ENCODE assay signal across 9 mouse cellular contexts in genomic region chr2:30685137-30685860, GRCm38 (mm10).
DNase-seq lines count a peak whose midpoint lies in the region; ATAC-seq lines count a peak whose summit lies in the region.
"Had no signal": no experiment of that assay in that cellular context is flagged by ENCODE, and none has a peak within 500 bp of the region (broad histone marks: within the 10 kb centered on the region; RNA-seq: fewer than 3 reads in every experiment).

No protein-coding gene starts in this region.

- peak; percentile 33 for DNase-seq in adrenal gland, postnatal 25 days
- DNase-seq in forebrain, embryonic 14.5 days (ENCODE audit: low spot score): no peak
- DNase-seq in liver, embryonic 13.5 days: no peak
- DNase-seq in skeletal muscle tissue, adult 2 months (ENCODE audit: low read depth, low spot score): peak; percentile 71
- DNase-seq in frontal cortex, postnatal 10 days (ENCODE audit: low spot score in 2 of 2): no peak
- no peak for DNase-seq in B cell, adult 2 months
- no peak for DNase-seq in MN1 (ENCODE audit: low spot score)

- 75% methylated on average over 10 of the region's 10 CpGs for WGBS in forebrain, embryonic 14.5 days
- 70% methylated on average over 10 of the region's 10 CpGs for WGBS in hindbrain, embryonic 13.5 days
- WGBS in liver, embryonic 13.5 days (ENCODE audit: insufficient replicate concordance): 61% methylated on average over 10 of the region's 10 CpGs

- no peak overlapping the region for H3K4me3 ChIP-seq in forebrain, embryonic 14.5 days (ENCODE audit: low read depth, low read length)
- no peak overlapping the region for H3K4me3 ChIP-seq in hindbrain, embryonic 13.5 days
- no peak overlapping the region for H3K4me3 ChIP-seq in liver, embryonic 13.5 days (replicated peaks)
- H3K4me3 ChIP-seq: megakaryocyte, embryonic 14.5 days had no signal

- no peak for ATAC-seq in forebrain, embryonic 14.5 days
- ATAC-seq in hindbrain, embryonic 13.5 days (ENCODE audit: low FRiP score): no peak
- no peak for ATAC-seq in liver, embryonic 13.5 days (ENCODE audit: low read depth)

- peaks cover 34% of the 10 kb centered on the region for H3K4me1 ChIP-seq in forebrain, embryonic 14.5 days (ENCODE audit: control insufficient read depth, insufficient read depth, low read length)
- H3K4me1 ChIP-seq in hindbrain, embryonic 13.5 days (replicated peaks): peaks cover 58% of the 10 kb centered on the region
- peaks cover 20% of the 10 kb centered on the region for H3K4me1 ChIP-seq in liver, embryonic 13.5 days (replicated peaks)

- no peaks in the 10 kb centered on the region for H3K27me3 ChIP-seq in forebrain, embryonic 14.5 days (replicated peaks; ENCODE audit: control insufficient read depth, insufficient read depth, low read length)
- H3K27me3 ChIP-seq in hindbrain, embryonic 13.5 days: no peaks in the 10 kb centered on the region
- peaks cover 17% of the 10 kb centered on the region for H3K27me3 ChIP-seq in liver, embryonic 13.5 days

- H3K36me3 ChIP-seq in forebrain, embryonic 14.5 days (ENCODE audit: control insufficient read depth, insufficient read depth, low read length): no peaks in the 10 kb centered on the region
- H3K36me3 ChIP-seq in hindbrain, embryonic 13.5 days: no peaks in the 10 kb centered on the region
- no peaks in the 10 kb centered on the region for H3K36me3 ChIP-seq in liver, embryonic 13.5 days

- peaks cover under 1% of the 10 kb centered on the region; the same call in 1 of the 2 replicates for H3K9me3 ChIP-seq in forebrain, embryonic 14.5 days (replicated peaks; ENCODE audit: control insufficient read depth, low read length)
- no peaks in the 10 kb centered on the region for H3K9me3 ChIP-seq in hindbrain, embryonic 13.5 days
- H3K9me3 ChIP-seq in liver, embryonic 13.5 days (replicated peaks): no peaks in the 10 kb centered on the region

- H3K9ac ChIP-seq in forebrain, embryonic 14.5 days (ENCODE audit: low read length): no peak overlapping the region
- H3K9ac ChIP-seq in hindbrain, embryonic 13.5 days: no peak overlapping the region
- no peak overlapping the region for H3K9ac ChIP-seq in liver, embryonic 13.5 days

- peak overlapping the region; percentile 41; the same call in 1 of the 2 replicates for H3K27ac ChIP-seq in forebrain, embryonic 14.5 days (ENCODE audit: low read depth, low read length)
- peak overlapping the region; percentile 87 for H3K27ac ChIP-seq in hindbrain, embryonic 13.5 days
- peak overlapping the region; percentile 61 for H3K27ac ChIP-seq in liver, embryonic 13.5 days

- no peak overlapping the region for H3K4me2 ChIP-seq in forebrain, embryonic 14.5 days (ENCODE audit: low read length)
- no peak overlapping the region for H3K4me2 ChIP-seq in hindbrain, embryonic 13.5 days
- no peak overlapping the region for H3K4me2 ChIP-seq in liver, embryonic 13.5 days

Comparison
In these comparisons a context has a peak if more than half of its experiments do, and no peak if none do; other contexts are left out.
1. DNase-seq: peak in adrenal gland, postnatal 25 days (single experiment) and skeletal muscle tissue, adult 2 months (single experiment); none in forebrain, embryonic 14.5 days (single experiment), liver, embryonic 13.5 days (single experiment), frontal cortex, postnatal 10 days (0 of 2), B cell, adult 2 months (0 of 2) and MN1 (single experiment).
2. Peak in every context shown above with its lines, with median percentiles within 50 percentile points of each other: H3K27ac ChIP-seq.